Mouse (Mus musculus) forebrain, postnatal 0 days (tissue): ENCODE data around the gene Igf1r. TPM values are rescaled to one million over a fixed set of nuclear protein-coding genes. Genes with fewer than 3 reads are reported as not detected.

Source experiments
- ATAC-seq: fragments of 200-750 bp; cut with Nextera tagmentation; 2 replicates; pipeline ENCODE4 v1.8.0; 2017; ENCODE audit warnings: mild to moderate bottlenecking, moderate library complexity
- DNase-seq: peaks from one replicate; pipeline ENCODE4 v3.0.0-alpha.2; 2015
- H3K27ac ChIP-seq: fragments of 300-500 bp; sonication (generic); 2 replicates; pipeline ENCODE4 v1.5.1; 2014; ENCODE audit warnings: low read depth, mild to moderate bottlenecking, antibody characterized with exemption, low read length, moderate library complexity, mixed read lengths
- H3K27me3 ChIP-seq: fragments of 300-500 bp; sonication (generic); 2 replicates; pipeline ENCODE4 v1.6.1; 2014; ENCODE audit warnings: mild to moderate bottlenecking, low read length, mixed read lengths; ENCODE audit not compliant: insufficient read depth
- H3K36me3 ChIP-seq: fragments of 300-500 bp; sonication (generic); 2 replicates; pipeline ENCODE4 v1.6.1; 2014; ENCODE audit warnings: mild to moderate bottlenecking, moderate library complexity; ENCODE audit not compliant: insufficient read depth
- H3K4me1 ChIP-seq: fragments of 300-500 bp; sonication (generic); 2 replicates; pipeline ENCODE4 v1.6.1; 2014; ENCODE audit warnings: antibody characterized with exemption; ENCODE audit not compliant: insufficient read depth
- H3K4me2 ChIP-seq: fragments of 300-500 bp; sonication (generic); 2 replicates; pipeline ENCODE4 v1.6.1; 2014; ENCODE audit warnings: low read depth, mild to moderate bottlenecking, moderate library complexity
- H3K4me3 ChIP-seq: fragments of 300-500 bp; sonication (generic); 2 replicates; pipeline ENCODE4 v1.5.1; 2014; ENCODE audit warnings: low read depth, low read length, mixed read lengths
- H3K9ac ChIP-seq: fragments of 300-500 bp; sonication (generic); 2 replicates; pipeline ENCODE4 v1.6.1; 2014; ENCODE audit warnings: mild to moderate bottlenecking
- H3K9me3 ChIP-seq: fragments of 300-500 bp; sonication (generic); 2 replicates; pipeline ENCODE4 v1.6.1; 2016; ENCODE audit warnings: low read length
- CTCF ChIP-seq: sonication (generic); IDR thresholded peaks from 2 replicates; pipeline ENCODE4 v1.5.1; 2016; ENCODE audit warnings: antibody characterized with exemption, control low read depth, low read depth
- WGBS: fragments of 180-500 bp; shearing (Covaris S2); extraction: QIAGEN DNeasy Blood & Tissue Kit; methylation state at CpG from one replicate; pipeline ENCODE4 v1.1.7; 2014; 5-methylcytosine and 5-hydroxymethylcytosine counted together
- polyA plus RNA-seq: library from polyadenylated mRNA; unstranded; fragments of >200 nt; fragmentation: Nextera tagmentation; extraction: Ambion mirVana; gene quantifications from 2 replicates; pipeline ENCODE4 v1.2.1, GENCODE M21; 2015
- total RNA-seq: library from RNA; depleted of rRNA; stranded (reverse); fragments of >200 nt; gene quantifications from 2 replicates; pipeline ENCODE4 v1.2.3, GENCODE M21; 2014

Igf1r gene
- total and polyA plus RNA-seq, 2 experiments from 2014 or later, result 12.8 to 37.8 TPM

- 85% methylated on average over 11 of the region's 11 CpGs for WGBS
- peaks cover 7% of the 10 kb centered on the region; the same call in 1 of the 2 replicates for H3K4me1 ChIP-seq
- no peaks in the 10 kb centered on the region for H3K27me3 ChIP-seq
- H3K36me3 ChIP-seq, result no peaks in the 10 kb centered on the region
- no peaks in the 10 kb centered on the region for H3K9me3 ChIP-seq
- no peak for DNase-seq
- TF ChIP-seq CTCF, result no peak
- no peak overlapping the region for H3K27ac ChIP-seq
- H3K4me2 ChIP-seq, result no peak overlapping the region
- H3K4me3 ChIP-seq, result no peak overlapping the region
- no peak for ATAC-seq
- no peak overlapping the region for H3K9ac ChIP-seq
These were observed 119.1 kb downstream of the Igf1r start for GRCm38 (mm10) chr7:68071749-68072148.

GRCm38 (mm10) chr7:68072524-68073459 is 120.2 kb downstream of the Igf1r start:
- DNase-seq (no peak), ATAC-seq (no peak)
- no peak overlapping the region for H3K4me2 ChIP-seq
- H3K4me1 ChIP-seq, result peaks cover 7% of the 10 kb centered on the region; the same call in 1 of the 2 replicates
- no peaks in the 10 kb centered on the region for H3K36me3 ChIP-seq
- H3K27ac ChIP-seq, result no peak overlapping the region
- WGBS, result 79% methylated on average over 14 of the region's 14 CpGs
- no peak for TF ChIP-seq CTCF
- no peaks in the 10 kb centered on the region for H3K9me3 ChIP-seq
- no peak overlapping the region for H3K4me3 ChIP-seq
- H3K9ac ChIP-seq, result no peak overlapping the region
- H3K27me3 ChIP-seq, result no peaks in the 10 kb centered on the region

- ATAC-seq, result no peak
- DNase-seq, result no peak
- no peak overlapping the region for H3K4me3 ChIP-seq
- peaks cover 7% of the 10 kb centered on the region; the same call in 1 of the 2 replicates for H3K4me1 ChIP-seq
- H3K9ac ChIP-seq, result no peak overlapping the region
- 30% methylated on average over 8 of the region's 8 CpGs for WGBS
- H3K27me3 ChIP-seq, result no peaks in the 10 kb centered on the region
- no peak overlapping the region for H3K4me2 ChIP-seq
- TF ChIP-seq CTCF, result no peak
- no peaks in the 10 kb centered on the region for H3K36me3 ChIP-seq
- no peaks in the 10 kb centered on the region for H3K9me3 ChIP-seq
- no peak overlapping the region for H3K27ac ChIP-seq
These were observed 120.8 kb downstream of the Igf1r start for GRCm38 (mm10) chr7:68073460-68073806.

- Histone ChIP-seq H3K4me1 (peaks cover 7% of the 10 kb centered on the region; the same call in 1 of the 2 replicates), H3K9ac (no peak overlapping the region), H3K27me3 (no peaks in the 10 kb centered on the region), H3K27ac (no peak overlapping the region), H3K36me3 (no peaks in the 10 kb centered on the region), H3K4me3 (no peak overlapping the region), H3K4me2 (no peak overlapping the region), H3K9me3 (no peaks in the 10 kb centered on the region)
- DNase-seq (no peak), ATAC-seq (no peak)
- 93% methylated on average over 11 of the region's 11 CpGs for WGBS
- no peak for TF ChIP-seq CTCF
These were observed 122.1 kb downstream of the Igf1r start for GRCm38 (mm10) chr7:68074748-68075147.

GRCm38 (mm10) chr7:68075401-68075800 is 122.8 kb downstream of the Igf1r start:
- no peak for TF ChIP-seq CTCF
- Histone ChIP-seq H3K4me2 (no peak overlapping the region), H3K4me3 (no peak overlapping the region), H3K36me3 (no peaks in the 10 kb centered on the region), H3K9ac (no peak overlapping the region), H3K27ac (no peak overlapping the region), H3K4me1 (peaks cover 5% of the 10 kb centered on the region; the same call in 1 of the 2 replicates), H3K27me3 (no peaks in the 10 kb centered on the region), H3K9me3 (no peaks in the 10 kb centered on the region)
- 86% methylated on average over 3 of the region's 3 CpGs for WGBS
- DNase-seq (no peak), ATAC-seq (no peak)

- Histone ChIP-seq H3K9me3 (no peaks in the 10 kb centered on the region), H3K36me3 (no peaks in the 10 kb centered on the region), H3K27ac (no peak overlapping the region), H3K4me1 (0 out of 2 replicates have a peak, but pooled peaks cover 2% of the 10 kb centered on the region), H3K4me2 (no peak overlapping the region), H3K9ac (no peak overlapping the region), H3K27me3 (no peaks in the 10 kb centered on the region), H3K4me3 (no peak overlapping the region)
- no peak for ATAC-seq
- no peak for TF ChIP-seq CTCF
- no peak for DNase-seq
- 50% methylated on average over 11 of the region's 11 CpGs for WGBS
These were observed 127.7 kb downstream of the Igf1r start for GRCm38 (mm10) chr7:68080122-68080845.

- Histone ChIP-seq H3K4me3 (no peak overlapping the region), H3K4me2 (peak overlapping the region; percentile 11; the same call in 1 of the 2 replicates), H3K27me3 (no peaks in the 10 kb centered on the region), H3K36me3 (no peaks in the 10 kb centered on the region), H3K9me3 (no peaks in the 10 kb centered on the region), H3K27ac (peak overlapping the region; percentile 70), H3K4me1 (0 out of 2 replicates have a peak, but pooled peaks cover 5% of the 10 kb centered on the region), H3K9ac (peak overlapping the region; percentile 41)
- 3% methylated on average over 12 of the region's 12 CpGs for WGBS
- ATAC-seq (peak; percentile 90), DNase-seq (peak; percentile 57)
- TF ChIP-seq CTCF, result no peak
These were observed 132.7 kb downstream of the Igf1r start for GRCm38 (mm10) chr7:68085338-68085737.
